Mouse (Mus musculus) bone marrow, adult 2 months (tissue): ENCODE results near the gene Olfr487.
"Not testable (repeated sequence)": the region's sequence is repeated elsewhere in the genome, so short reads cannot be mapped to it uniquely, and the experiment has no call there.

ENCODE experiments used
- CTCF ChIP-seq: fragments of 200-500 bp; IDR thresholded peaks from 2 replicates; pipeline ENCODE4 v1.5.1; 2011; ENCODE audit warnings: low read length, control low read depth; ENCODE audit not compliant: control insufficient read depth, insufficient read depth
- POLR2A ChIP-seq: fragments of 200-500 bp; IDR thresholded peaks from 2 replicates; pipeline ENCODE4 v1.6.1; 2011; ENCODE audit warnings: low read depth, mild to moderate bottlenecking, control low read depth, low read length, borderline replicate concordance; ENCODE audit not compliant: control insufficient read depth

DNA sequence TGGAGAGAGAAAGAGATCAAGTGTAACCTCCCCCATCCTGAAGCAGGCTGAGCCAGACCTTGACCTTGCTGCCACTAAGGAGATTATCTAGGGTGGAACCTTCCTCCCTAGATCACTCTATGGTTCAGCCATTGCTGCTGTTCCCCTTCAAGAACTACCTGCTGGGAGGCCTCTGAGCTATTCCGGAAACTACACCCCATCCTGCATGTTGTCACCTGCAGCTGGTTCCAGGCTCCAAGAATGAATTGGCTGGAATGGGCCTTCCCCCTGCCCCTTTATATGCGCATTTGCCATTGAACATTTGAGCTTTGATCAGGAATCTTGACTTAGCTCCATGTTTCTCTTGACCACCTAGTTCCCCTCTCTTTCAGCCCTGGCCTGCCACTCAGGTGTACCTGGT lies 29.2 kb downstream of the Olfr487 start:
- not testable (repeated sequence) for TF ChIP-seq CTCF, POLR2A
